Mouse (Mus musculus) small intestine, adult 2 months (tissue): ENCODE data around the gene Dnase1l2.

ENCODE experiments used
- CTCF ChIP-seq: fragments of 200-500 bp; IDR thresholded peaks from 2 replicates; pipeline ENCODE4 v1.5.1; 2012; ENCODE audit warnings: low read depth, mild to moderate bottlenecking, control low read depth, inconsistent platforms, low read length, moderate library complexity, mixed read lengths; ENCODE audit not compliant: insufficient replicate concordance, insufficient read length; ENCODE audit errors: extremely low read depth
- POLR2A ChIP-seq: fragments of 200-500 bp; IDR thresholded peaks from 2 replicates; pipeline ENCODE4 v1.6.1; 2012; ENCODE audit warnings: low read depth, mild to moderate bottlenecking, control low read depth, inconsistent platforms, low read length, moderate library complexity

- TF ChIP-seq POLR2A = no peak
- no peak for TF ChIP-seq CTCF
Observed at GRCm38 (mm10) chr17:24475586-24475985, 32.7 kb upstream of the Dnase1l2 start.
